Mouse (Mus musculus) CH12.LX (cell line): Measurements from ENCODE around the gene Ndufs2. TPM values are rescaled to one million over a fixed set of nuclear protein-coding genes. Genes with fewer than 3 reads are reported as not detected.

Experiments
- DNase-seq: peaks from one replicate; pipeline ENCODE4 v3.0.0-alpha.2; 2013; ENCODE audit errors: extremely low read depth
- H3K27ac ChIP-seq: 2 replicates; pipeline ENCODE4 v1.5.1; 2012; ENCODE audit warnings: low read depth, mild to moderate bottlenecking, control low read depth, moderate library complexity; ENCODE audit not compliant: insufficient read depth
- H3K27me3 ChIP-seq: replicated peaks from 2 replicates; pipeline ENCODE3; 2012; ENCODE audit warnings: inconsistent platforms
- H3K36me3 ChIP-seq, 2 experiments: replicated peaks in 1 of 2; 2 replicates each; pipeline versions ENCODE3 to v1.6.1; 2012; ENCODE audit warnings: inconsistent platforms in 1 of 2, low read length in 1 of 2, mild to moderate bottlenecking in 1 of 2, mixed read lengths in 1 of 2, moderate library complexity in 1 of 2; ENCODE audit not compliant: control insufficient read depth in 1 of 2, insufficient read depth in 1 of 2
- H3K4me1 ChIP-seq, 2 experiments: 2 replicates each; pipeline ENCODE4 v1.6.1; 2012; ENCODE audit warnings: inconsistent platforms in 1 of 2, moderate library complexity in 1 of 2; ENCODE audit not compliant: insufficient read depth in 2 of 2, control insufficient read depth in 1 of 2
- H3K4me2 ChIP-seq: 2 replicates; pipeline ENCODE4 v1.6.1; 2012; ENCODE audit warnings: low read depth, mild to moderate bottlenecking, control low read depth; ENCODE audit not compliant: poor library complexity, insufficient read depth, severe bottlenecking
- H3K4me3 ChIP-seq, 3 experiments: fragments of 150-350 bp in 1 of 3; sonication (generic) in 1 of 3; replicated peaks in 1 of 3; 2 replicates each; pipeline versions ENCODE3 to v1.5.1; 2011 to 2012; ENCODE audit warnings: low read depth in 2 of 3, low read length in 2 of 3, mild to moderate bottlenecking in 2 of 3, moderate library complexity in 2 of 3, control low read depth in 1 of 3, improper control_type of control experiment in 1 of 3, inconsistent platforms in 1 of 3, mixed read lengths in 1 of 3; ENCODE audit not compliant: poor library complexity in 1 of 3
- H3K79me2 ChIP-seq: replicated peaks from 2 replicates; pipeline ENCODE4 v1.6.1; 2012; ENCODE audit warnings: mild to moderate bottlenecking, moderate library complexity; ENCODE audit not compliant: control insufficient read depth, poor library complexity, insufficient read depth, severe bottlenecking; ENCODE audit errors: extremely low read depth
- H3K9ac ChIP-seq: 2 replicates; pipeline ENCODE4 v1.6.1; 2012; ENCODE audit warnings: low read depth, mild to moderate bottlenecking, control low read depth, moderate library complexity; ENCODE audit not compliant: insufficient read depth
- H3K9me3 ChIP-seq: replicated peaks from 2 replicates; pipeline ENCODE3; 2012; ENCODE audit warnings: low read length, inconsistent platforms, mixed read lengths
- CHD2 ChIP-seq: IDR thresholded peaks from 2 replicates; pipeline ENCODE4 v1.6.1; 2011; ENCODE audit warnings: low read length, improper control_type of control experiment
- CTCF ChIP-seq, 2 experiments: IDR thresholded peaks in 1 of 2; conservative IDR thresholded peaks in 1 of 2; 2 replicates each; pipeline ENCODE4 v1.5.1; 2011 to 2012; ENCODE audit warnings: low read depth in 2 of 2, low read length in 2 of 2, improper control_type of control experiment in 1 of 2, inconsistent platforms in 1 of 2, mild to moderate bottlenecking in 1 of 2, moderate library complexity in 1 of 2
- E2F4 ChIP-seq: IDR thresholded peaks from 2 replicates; pipeline ENCODE4 v1.6.1; 2011; ENCODE audit warnings: low read depth, low read length, improper control_type of control experiment; ENCODE audit not compliant: insufficient replicate concordance
- ELF1 ChIP-seq: IDR thresholded peaks from 2 replicates; pipeline ENCODE4 v1.6.1; 2014; ENCODE audit warnings: low read depth, mild to moderate bottlenecking, inconsistent platforms, low read length, improper control_type of control experiment
- JUN ChIP-seq: IDR thresholded peaks from 2 replicates; pipeline ENCODE4 v1.6.1; 2011; ENCODE audit warnings: low read depth, mild to moderate bottlenecking, low read length, improper control_type of control experiment, moderate library complexity; ENCODE audit not compliant: insufficient read depth
- JUND ChIP-seq: conservative IDR thresholded peaks from 2 replicates; pipeline ENCODE4 v1.6.1; 2011; ENCODE audit warnings: low read depth, low read length, improper control_type of control experiment
- MAZ ChIP-seq: IDR thresholded peaks from 2 replicates; pipeline ENCODE4 v1.6.1; 2012; ENCODE audit warnings: low read depth, mild to moderate bottlenecking, inconsistent platforms, low read length, improper control_type of control experiment, moderate library complexity
- MEF2A ChIP-seq: IDR thresholded peaks from 2 replicates; pipeline ENCODE4 v1.6.1; 2014; ENCODE audit warnings: low read depth, mild to moderate bottlenecking, inconsistent platforms, low read length, improper control_type of control experiment, borderline replicate concordance
- POLR2A ChIP-seq: IDR thresholded peaks from 2 replicates; pipeline ENCODE4 v1.6.1; 2011; ENCODE audit warnings: low read depth, mild to moderate bottlenecking, improper control_type of control experiment, low read length
- POLR2AphosphoS2 ChIP-seq: IDR thresholded peaks from 2 replicates; pipeline ENCODE4 v1.6.1; 2011; ENCODE audit warnings: low read depth, low read length, improper control_type of control experiment
- SIN3A ChIP-seq: IDR thresholded peaks from 2 replicates; pipeline ENCODE4 v1.6.1; 2012; ENCODE audit warnings: low read length, improper control_type of control experiment, inconsistent platforms
- SMC3 ChIP-seq: IDR thresholded peaks from 2 replicates; pipeline ENCODE4 v1.6.1; 2011; ENCODE audit warnings: low read depth, low read length, improper control_type of control experiment
- UBTF ChIP-seq: IDR thresholded peaks from 2 replicates; pipeline ENCODE4 v1.6.1; 2012; ENCODE audit warnings: low read depth, mild to moderate bottlenecking, inconsistent platforms, low read length, improper control_type of control experiment, moderate library complexity
- USF1 ChIP-seq: IDR thresholded peaks from 2 replicates; pipeline ENCODE4 v1.6.1; 2014; ENCODE audit warnings: low read depth, mild to moderate bottlenecking, inconsistent platforms, low read length, improper control_type of control experiment
- ZC3H11A ChIP-seq: IDR thresholded peaks from 2 replicates; pipeline ENCODE4 v1.6.1; 2012; ENCODE audit warnings: low read depth, mild to moderate bottlenecking, inconsistent platforms, low read length, improper control_type of control experiment
- ZKSCAN1 ChIP-seq: IDR thresholded peaks from 2 replicates; pipeline ENCODE4 v1.6.1; 2012; ENCODE audit warnings: low read depth, inconsistent platforms, low read length, improper control_type of control experiment, borderline replicate concordance
- ZMIZ1 ChIP-seq: IDR thresholded peaks from 2 replicates; pipeline ENCODE4 v1.6.1; 2012; ENCODE audit warnings: low read depth, mild to moderate bottlenecking, inconsistent platforms, low read length, improper control_type of control experiment
- dilution Hi-C: fragments of 300-500 bp; cut with MboI; formaldehyde crosslinking; loops from 2 replicates; pipeline ENCODE4 v1.14.3; 2020; ENCODE audit warnings: low sequenced_read_pairs; ENCODE audit not compliant: extremely low pct_unique_long_range_greater_than_20kb, extremely low pct_ligation_motif_present
- in situ Hi-C: fragments of 300-500 bp; cut with MboI; formaldehyde crosslinking; loops from 3 replicates; pipeline ENCODE4 v1.14.3; 2019; ENCODE audit warnings: low sequenced_read_pairs, low pct_ligation_motif_present, low pct_unique_long_range_greater_than_20kb, mixed read lengths
- polyA plus RNA-seq: library from polyadenylated mRNA; unstranded; fragments of >175 nt; gene quantifications from 2 replicates; pipeline ENCODE4 v1.2.1, GENCODE M21; 2012; ENCODE audit warnings: low read depth; ENCODE audit not compliant: insufficient read length
- total RNA-seq, 2 experiments: library from RNA; depleted of rRNA; stranded (reverse); fragments of 300-350 nt in 1 of 2; fragments of >200 nt in 1 of 2; gene quantifications; 2 replicates each; pipeline ENCODE4 v1.2.3; 2012 to 2014

Ndufs2 gene
- total and polyA plus RNA-seq, 3 experiments, result 242 to 265 (median 242) TPM

GRCm38 (mm10) chr1:171216241-171216955 lies 34.8 kb downstream of the Ndufs2 start:
- DNase-seq, result no peak
- peaks cover 8% of the 10 kb centered on the region for H3K27me3 ChIP-seq
- dilution Hi-C loops, result no loop called here
- no peak overlapping the region for H3K9ac ChIP-seq
- no peak overlapping the region for H3K4me3 ChIP-seq
- H3K9me3 ChIP-seq, result no peaks in the 10 kb centered on the region
- in situ Hi-C loops, result loop anchor here (5.0 kb wide), 1 partner anchor 36 kb away; the partner anchor contains the start of genes Adamts4 and Ndufs2
- no peak overlapping the region for H3K4me2 ChIP-seq
- peaks cover 20 to 34% of the 10 kb centered on the region in 2 experiments for H3K36me3 ChIP-seq
- no peaks in the 10 kb centered on the region for H3K79me2 ChIP-seq
- H3K4me1 ChIP-seq, result peaks cover 8 to 20% of the 10 kb centered on the region in 2 experiments; a peak in 3 of 4 replicates
- TF ChIP-seq MEF2A (no peak), POLR2AphosphoS2 (no peak), ZC3H11A (no peak), ZMIZ1 (no peak)
- H3K27ac ChIP-seq, result no peak overlapping the region

- Histone ChIP-seq H3K36me3 (peaks cover 4 to 16% of the 10 kb centered on the region in 2 experiments), H3K79me2 (no peaks in the 10 kb centered on the region), H3K9ac (no peak within 1 kb of the TSS), H3K4me2 (no peak within 1 kb of the TSS), H3K4me1 (peaks cover 2 to 10% of the 10 kb centered on the region in 2 experiments; a peak in 2 of 4 replicates), H3K27ac (no peak within 1 kb of the TSS), H3K27me3 (peaks cover 19% of the 10 kb centered on the region), H3K4me3 (no peak within 1 kb of the TSS), H3K9me3 (no peaks in the 10 kb centered on the region)
- TF ChIP-seq SIN3A (no peak), UBTF (no peak), JUND (no peak), CHD2 (no peak), CTCF (conservative IDR thresholded peaks at IDR 0.05 in 1 of 2, IDR thresholded peaks at IDR 0.05 in 1 of 2; ENCODE audit: low read depth in 2 of 2, low read length in 2 of 2) (no peak), POLR2A (no peak), ELF1 (no peak), ZMIZ1 (no peak), E2F4 (no peak), JUN (no peak), ZKSCAN1 (no peak), MAZ (no peak), SMC3 (no peak), POLR2AphosphoS2 (no peak), USF1 (no peak)
- DNase-seq, result no peak
- in situ Hi-C loops (loop anchor here (5.0 kb wide), 1 partner anchor 37 kb away; no protein-coding TSS in a partner anchor), dilution Hi-C loops (no loop called here)
Measured at GRCm38 (mm10) chr1:171213801-171214496, 37.2 kb downstream of the Ndufs2 start, which contains the start of gene Nr1i3. TSS of gene Nr1i3 (plus strand) at chr1:171213970.
